Mouse (Mus musculus) heart, adult 2 months (tissue): ENCODE data around the gene Bbox1.

Source experiments
- EP300 ChIP-seq: fragments of 200-500 bp; IDR thresholded peaks from 2 replicates; pipeline ENCODE4 v1.6.1; 2011; ENCODE audit warnings: low read depth, low read length, control low read depth; ENCODE audit not compliant: insufficient read depth
- POLR2A ChIP-seq: fragments of 200-500 bp; IDR thresholded peaks from 2 replicates; pipeline ENCODE4 v1.6.1; 2011; ENCODE audit warnings: mild to moderate bottlenecking, low read depth, low read length, control low read depth; ENCODE audit not compliant: insufficient read depth

DNA sequence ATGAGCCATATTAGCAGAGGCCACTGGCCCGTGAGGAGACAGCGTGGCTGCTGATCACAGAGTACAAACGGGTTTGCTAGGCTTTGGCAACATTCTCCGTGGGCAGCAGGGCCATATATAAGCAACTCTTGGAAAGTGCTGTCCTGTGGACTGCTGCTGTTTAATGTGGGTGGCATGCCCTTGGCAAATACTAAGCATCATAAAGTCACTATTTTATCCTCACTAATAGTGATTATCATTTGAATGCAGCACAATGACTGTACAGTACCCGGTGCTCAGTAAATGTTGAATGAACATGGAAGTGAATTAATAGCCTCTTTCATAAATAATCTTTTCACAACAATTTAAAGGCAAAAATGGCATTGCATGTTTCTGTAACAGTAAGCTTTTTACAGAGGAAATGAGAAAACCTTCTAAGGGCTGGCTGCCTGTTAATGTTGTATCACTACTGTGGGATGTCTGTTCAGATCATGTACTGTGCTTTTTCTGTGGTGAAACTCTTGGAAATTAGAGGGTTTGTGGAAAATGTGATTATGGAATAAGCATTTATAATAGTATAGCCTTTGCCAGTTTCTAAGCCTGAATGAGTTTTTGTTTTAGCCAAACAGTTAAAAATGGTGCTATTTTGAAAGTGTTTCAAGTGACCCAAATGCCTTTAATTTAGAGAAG lies 39.1 kb upstream of the Bbox1 start:
- TF ChIP-seq EP300, result no peak
- no peak for TF ChIP-seq POLR2A
